Mouse (Mus musculus): ENCODE measurements around the gene Psmd1. TPM values are rescaled to one million over a fixed set of nuclear protein-coding genes. Genes with fewer than 3 reads are reported as not detected.
A peak's percentile ranks its signal among the peaks of the same experiment; 100 is the strongest.

Gene Psmd1
- polyA plus RNA-seq, 1 experiment from 2014 or later: 191 TPM

DNA sequence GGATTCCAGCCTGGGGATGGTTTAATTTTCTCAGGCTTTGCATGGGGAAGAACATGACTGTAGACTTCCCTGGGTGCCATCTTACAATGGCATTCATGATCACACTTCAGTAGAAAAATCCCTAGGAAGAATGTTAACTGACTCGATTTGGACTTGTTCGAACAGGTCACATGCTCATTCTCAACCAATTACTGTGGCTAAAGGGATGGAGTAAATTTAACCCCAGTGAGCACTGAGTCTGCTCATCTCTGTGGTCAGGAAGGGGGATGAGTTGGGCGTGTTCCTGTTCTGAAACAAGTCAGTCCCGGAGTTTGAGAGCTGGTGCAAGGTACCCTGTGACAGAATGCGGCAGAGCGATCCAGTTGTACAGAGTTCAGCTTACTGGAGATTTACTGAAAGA, 86.7 kb downstream of the Psmd1 start:
- no peak overlapping the region for H3K4me2 ChIP-seq
- no peak overlapping the region for H3K27ac ChIP-seq
- H3K27me3 ChIP-seq (replicated peaks): no peaks in the 10 kb centered on the region
- 84% methylated on average over 6 of the region's 6 CpGs for WGBS
- no peak overlapping the region for H3K4me3 ChIP-seq
- H3K9me3 ChIP-seq: no peaks in the 10 kb centered on the region
- no peaks in the 10 kb centered on the region for H3K36me3 ChIP-seq (replicated peaks)
- H3K4me1 ChIP-seq: peaks cover 15% of the 10 kb centered on the region
- ATAC-seq (replicated peaks): no peak
- no peak overlapping the region for H3K9ac ChIP-seq

DNA sequence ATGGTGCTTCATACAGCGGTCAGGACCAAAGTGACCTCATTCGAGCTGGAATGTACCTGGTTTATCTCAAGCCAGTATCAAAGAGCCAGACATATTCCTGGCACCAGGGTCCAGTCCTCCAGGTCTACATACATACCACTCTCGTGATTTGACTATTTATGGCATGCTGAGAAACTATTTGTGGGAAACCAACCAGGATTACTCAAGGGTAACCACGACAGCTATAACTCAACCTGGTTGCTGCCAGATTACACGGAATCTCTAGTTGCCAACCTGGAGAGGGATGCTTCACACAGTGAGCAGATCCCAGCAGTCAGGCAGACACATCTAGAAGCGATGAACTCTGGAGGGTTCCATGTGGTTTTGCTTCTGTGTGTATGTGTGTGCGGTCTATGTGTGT, 87.2 kb downstream of the Psmd1 start:
- Histone ChIP-seq H3K27ac (no peak overlapping the region), H3K4me2 (no peak overlapping the region), H3K9ac (no peak overlapping the region), H3K9me3 (no peaks in the 10 kb centered on the region), H3K36me3 (replicated peaks) (no peaks in the 10 kb centered on the region), H3K4me3 (no peak overlapping the region), H3K27me3 (replicated peaks) (no peaks in the 10 kb centered on the region), H3K4me1 (peaks cover 20% of the 10 kb centered on the region)
- no peak for ATAC-seq (replicated peaks)
- 89% methylated on average over 7 of the region's 7 CpGs for WGBS

DNA sequence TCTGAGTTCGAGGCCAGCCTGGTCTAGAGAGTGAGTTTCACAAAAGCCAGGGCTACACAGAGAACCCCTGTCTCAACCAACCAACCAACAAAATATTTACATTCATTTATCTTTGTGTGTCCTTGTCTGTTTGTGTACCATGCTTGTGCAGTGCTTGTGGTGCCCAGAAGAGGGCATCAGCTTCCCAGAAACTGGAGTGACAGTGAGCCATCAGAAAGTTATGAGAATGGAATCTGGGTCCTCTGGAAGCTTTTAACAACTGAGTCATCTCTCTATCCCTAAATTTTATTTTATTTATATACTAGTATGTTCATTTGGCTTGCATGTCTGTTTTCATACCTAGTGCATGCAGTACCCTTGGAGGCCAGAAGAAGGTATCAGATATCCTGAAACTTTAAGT, 88.4 kb downstream of the Psmd1 start:
- no peak overlapping the region for H3K27ac ChIP-seq
- H3K9ac ChIP-seq: no peak overlapping the region
- no peak overlapping the region for H3K4me2 ChIP-seq
- H3K4me3 ChIP-seq: no peak overlapping the region
- WGBS: 90% methylated on average over 1 of the region's 1 CpGs
- H3K4me1 ChIP-seq: peaks cover 22% of the 10 kb centered on the region
- H3K36me3 ChIP-seq (replicated peaks): no peaks in the 10 kb centered on the region
- ATAC-seq (replicated peaks): no peak
- no peaks in the 10 kb centered on the region for H3K27me3 ChIP-seq (replicated peaks)
- no peaks in the 10 kb centered on the region for H3K9me3 ChIP-seq

DNA sequence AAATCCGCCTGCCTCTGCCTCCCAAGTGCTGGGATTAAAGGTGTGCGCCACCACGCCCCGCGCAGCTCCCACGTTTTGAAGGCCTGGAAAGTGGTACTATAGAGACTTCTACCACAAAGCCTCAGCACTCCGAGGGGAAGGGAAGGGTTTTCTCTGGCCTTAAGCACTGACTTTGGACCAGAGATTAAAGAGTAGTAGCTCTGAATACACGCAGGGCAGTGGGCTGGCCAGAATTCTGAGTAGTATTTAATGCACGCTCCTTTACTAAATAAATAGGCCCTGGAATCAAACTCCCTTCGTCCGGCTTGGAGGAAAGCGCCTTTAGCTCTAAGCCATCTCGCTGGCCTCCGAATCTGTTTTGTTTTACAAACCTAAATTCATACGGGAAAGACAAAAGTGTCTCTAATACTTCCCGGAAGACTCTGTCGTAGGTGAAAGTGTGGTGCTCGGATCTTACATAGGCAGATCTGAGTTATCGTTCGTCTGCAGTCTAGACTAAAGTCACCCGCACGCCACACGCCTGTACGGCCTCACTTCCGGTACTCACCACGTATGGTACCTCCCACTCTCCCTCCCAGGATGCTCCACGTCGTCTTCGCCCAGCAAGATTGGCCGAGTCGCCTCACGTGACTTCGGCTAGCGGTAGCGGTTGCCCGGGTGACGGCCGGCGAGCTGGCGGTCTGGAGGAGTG, 90.1 kb downstream of the Psmd1 start, which contains the start of gene Armc9:
Gene Armc9, plus strand, starts transcription at position 648 of the 691 bp plus-strand sequence.
- Histone ChIP-seq H3K4me3 (peak within 1 kb of the TSS; percentile 84), H3K36me3 (replicated peaks) (no peaks in the 10 kb centered on the region; the same call in 1 of the 2 replicates), H3K27ac (peak within 1 kb of the TSS; percentile 80), H3K4me2 (peak within 1 kb of the TSS; percentile 61), H3K9me3 (no peaks in the 10 kb centered on the region), H3K27me3 (replicated peaks) (no peaks in the 10 kb centered on the region), H3K4me1 (peaks cover 22% of the 10 kb centered on the region), H3K9ac (peak within 1 kb of the TSS; percentile 72)
- ATAC-seq (replicated peaks): peak; percentile 100
- WGBS: 5% methylated on average over 40 of the region's 40 CpGs

DNA sequence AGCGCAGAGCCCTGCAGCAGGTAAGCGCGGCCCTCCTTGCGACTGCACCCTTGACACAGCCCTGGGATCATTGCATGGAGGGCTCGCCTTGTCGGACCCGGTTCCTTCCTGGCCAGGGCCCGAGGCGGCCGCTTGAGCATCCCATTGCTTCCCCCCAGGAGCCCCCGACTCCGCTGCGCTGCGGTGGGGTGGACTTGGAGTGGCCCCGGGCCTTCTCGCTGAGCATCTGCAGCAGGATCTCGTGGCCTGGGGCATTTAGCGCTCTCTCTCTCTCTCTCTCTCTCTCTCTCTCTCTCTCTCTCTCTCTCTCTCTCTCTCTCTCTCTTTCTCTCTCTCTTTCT, 90.6 kb downstream of the Psmd1 start:
- Histone ChIP-seq H3K27ac (peak overlapping the region; percentile 80), H3K9me3 (no peaks in the 10 kb centered on the region), H3K36me3 (replicated peaks) (no peaks in the 10 kb centered on the region; the same call in 1 of the 2 replicates), H3K4me3 (peak overlapping the region; percentile 84), H3K9ac (peak overlapping the region; percentile 72), H3K27me3 (replicated peaks) (no peaks in the 10 kb centered on the region), H3K4me2 (peak overlapping the region; percentile 61), H3K4me1 (peaks cover 22% of the 10 kb centered on the region)
- 0% methylated on average over 18 of the region's 18 CpGs for WGBS
- ATAC-seq (replicated peaks): no peak

DNA sequence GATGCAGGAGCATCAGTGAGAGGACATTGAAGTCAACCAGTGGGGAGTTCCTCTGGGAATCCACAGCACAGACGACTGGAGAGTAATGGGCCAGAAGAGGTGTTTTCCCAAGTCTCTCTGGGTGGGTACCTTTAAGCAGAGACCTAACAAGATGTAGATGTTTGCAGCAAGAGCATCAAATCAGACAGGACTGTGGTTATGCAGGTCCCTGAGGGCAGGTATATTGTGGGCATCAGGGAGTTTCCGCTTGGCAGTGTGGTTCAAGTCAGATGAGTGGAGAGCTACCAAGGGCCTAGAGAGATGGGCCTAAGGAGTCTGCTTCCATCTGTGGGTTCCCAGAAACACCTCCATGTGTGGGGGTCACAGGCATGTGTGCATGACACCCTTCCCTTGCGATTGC, 91.9 kb downstream of the Psmd1 start:
- ATAC-seq (replicated peaks): no peak
- H3K4me1 ChIP-seq: peaks cover 22% of the 10 kb centered on the region
- H3K36me3 ChIP-seq (replicated peaks): peaks cover 10% of the 10 kb centered on the region; the same call in 1 of the 2 replicates
- H3K27ac ChIP-seq: no peak overlapping the region
- H3K27me3 ChIP-seq (replicated peaks): no peaks in the 10 kb centered on the region
- no peaks in the 10 kb centered on the region for H3K9me3 ChIP-seq
- H3K9ac ChIP-seq: peak overlapping the region; percentile 9; the same call in 1 of the 2 replicates
- no peak overlapping the region for H3K4me3 ChIP-seq
- 0 out of 2 replicates have a peak overlapping the region, but pooled peaks have one; percentile 2 for H3K4me2 ChIP-seq
- WGBS: 88% methylated on average over 3 of the region's 3 CpGs

DNA sequence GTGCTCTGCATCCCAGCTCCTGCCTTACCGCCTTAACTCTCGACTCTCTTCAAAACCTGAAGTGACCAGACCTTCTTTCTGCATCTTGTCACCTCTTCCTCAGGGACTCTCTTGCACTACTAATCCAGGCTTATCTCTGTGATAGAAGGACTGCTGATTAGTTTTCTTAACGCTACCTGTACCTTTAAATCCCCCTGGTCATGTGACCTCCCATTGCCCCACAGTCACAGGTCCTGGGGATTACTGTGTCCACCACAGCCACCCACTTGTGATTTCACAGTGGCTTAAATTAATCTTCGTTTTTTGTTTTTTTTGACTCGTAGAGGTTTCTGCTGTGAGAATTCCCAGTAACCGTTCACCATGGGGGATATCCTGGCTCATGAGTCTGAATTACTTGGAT, 92.4 kb downstream of the Psmd1 start:
- peaks cover 22% of the 10 kb centered on the region for H3K4me1 ChIP-seq
- no peaks in the 10 kb centered on the region for H3K9me3 ChIP-seq
- no peak overlapping the region for H3K4me2 ChIP-seq
- no peak for ATAC-seq (replicated peaks)
- peaks cover 13% of the 10 kb centered on the region for H3K36me3 ChIP-seq (replicated peaks)
- H3K27me3 ChIP-seq (replicated peaks): no peaks in the 10 kb centered on the region
- no peak overlapping the region for H3K27ac ChIP-seq
- 88% methylated on average over 6 of the region's 6 CpGs for WGBS
- H3K4me3 ChIP-seq: no peak overlapping the region
- no peak overlapping the region for H3K9ac ChIP-seq

DNA sequence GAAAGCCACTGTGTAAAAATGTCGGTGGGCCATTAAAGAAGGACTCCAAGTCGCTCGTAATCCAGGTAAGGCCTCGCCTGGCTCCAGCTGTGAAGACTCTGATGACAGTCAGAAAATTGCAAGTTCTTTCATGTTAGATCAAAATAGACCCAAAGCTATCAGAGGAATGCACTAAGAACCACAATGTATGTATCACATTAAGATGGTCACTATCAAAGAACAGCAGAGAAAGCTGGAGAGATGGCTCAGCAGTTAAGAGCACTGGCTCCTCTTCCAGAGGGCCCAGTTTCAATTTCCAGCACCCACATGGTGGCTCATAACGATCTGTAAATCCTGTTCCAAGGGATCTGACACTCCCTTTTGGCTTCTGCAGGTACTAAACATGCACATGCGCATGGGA, 95.9 kb downstream of the Psmd1 start:
- Histone ChIP-seq H3K4me2 (no peak overlapping the region), H3K27ac (no peak overlapping the region), H3K4me1 (peaks cover 16% of the 10 kb centered on the region), H3K9ac (no peak overlapping the region), H3K36me3 (replicated peaks) (peaks cover 35% of the 10 kb centered on the region), H3K9me3 (no peaks in the 10 kb centered on the region), H3K27me3 (replicated peaks) (no peaks in the 10 kb centered on the region), H3K4me3 (no peak overlapping the region)
- 95% methylated on average over 6 of the region's 6 CpGs for WGBS
- no peak for ATAC-seq (replicated peaks)

DNA sequence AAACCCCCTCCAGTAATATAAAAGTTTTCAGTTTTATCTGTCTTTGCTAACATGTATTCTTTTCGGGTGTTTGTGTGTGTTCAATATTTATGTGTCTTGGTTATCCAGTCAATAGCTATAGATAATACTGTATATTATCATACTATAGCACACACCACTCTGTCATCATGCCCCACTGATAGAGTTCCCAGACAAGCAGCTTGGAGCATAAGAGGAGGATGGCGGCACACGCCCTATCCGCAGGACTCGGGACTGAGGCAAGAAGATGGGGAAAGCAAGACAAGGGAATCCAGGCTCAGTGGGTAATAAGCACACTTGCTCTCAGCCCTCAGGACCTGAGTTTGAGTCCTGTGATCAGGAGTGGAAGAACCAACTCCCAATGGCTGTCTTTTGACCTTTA, 96.3 kb downstream of the Psmd1 start:
- Histone ChIP-seq H3K27ac (no peak overlapping the region), H3K4me1 (peaks cover 12% of the 10 kb centered on the region), H3K9ac (no peak overlapping the region), H3K27me3 (replicated peaks) (no peaks in the 10 kb centered on the region), H3K9me3 (no peaks in the 10 kb centered on the region), H3K4me2 (no peak overlapping the region), H3K4me3 (no peak overlapping the region), H3K36me3 (replicated peaks) (peaks cover 39% of the 10 kb centered on the region)
- WGBS: 91% methylated on average over 5 of the region's 5 CpGs
- no peak for ATAC-seq (replicated peaks)

DNA sequence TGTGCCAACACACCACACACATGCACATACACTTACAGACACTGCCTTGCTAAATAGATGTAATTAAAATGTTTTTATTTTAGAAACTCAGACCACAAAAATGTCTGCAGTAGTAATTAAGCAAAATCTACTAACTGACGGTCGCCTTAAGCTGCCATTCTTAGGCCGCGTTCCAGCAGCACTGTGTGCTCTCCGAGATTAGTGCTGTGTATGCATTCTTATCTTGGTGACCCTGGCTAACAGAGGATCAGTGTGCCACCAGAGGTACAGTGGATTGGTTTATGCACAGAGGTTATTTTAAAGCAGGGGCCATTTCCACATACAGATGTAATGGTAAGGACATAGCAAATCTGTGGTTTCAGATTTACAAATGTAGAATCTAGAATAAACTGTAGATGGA, 96.9 kb downstream of the Psmd1 start:
- Histone ChIP-seq H3K4me1 (peaks cover 6% of the 10 kb centered on the region; the same call in 1 of the 2 replicates), H3K27me3 (replicated peaks) (no peaks in the 10 kb centered on the region), H3K36me3 (replicated peaks) (peaks cover 42% of the 10 kb centered on the region), H3K4me3 (no peak overlapping the region), H3K9ac (no peak overlapping the region), H3K27ac (no peak overlapping the region), H3K9me3 (no peaks in the 10 kb centered on the region), H3K4me2 (no peak overlapping the region)
- ATAC-seq (replicated peaks): no peak
- WGBS: 93% methylated on average over 5 of the region's 5 CpGs

DNA sequence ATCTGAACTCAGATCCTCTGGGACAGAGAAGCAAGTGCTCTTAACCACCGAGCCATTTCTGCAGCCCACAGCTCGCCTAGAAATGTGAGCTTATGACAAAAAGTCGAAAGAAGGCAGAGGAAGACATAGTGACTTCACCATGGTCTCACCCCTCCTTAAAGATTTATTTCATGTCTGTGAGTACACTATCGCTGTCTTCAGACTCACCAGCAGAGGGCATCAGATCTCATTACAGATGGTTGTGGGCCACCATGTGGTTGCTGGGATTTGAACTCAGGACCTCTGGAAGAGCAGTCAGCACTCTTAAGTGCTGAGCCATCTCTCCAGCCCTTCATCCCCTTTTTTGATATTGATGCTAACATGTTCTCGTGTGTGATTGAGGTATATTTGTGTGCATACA, 110.4 kb downstream of the Psmd1 start:
- H3K9ac ChIP-seq: no peak overlapping the region
- ATAC-seq (replicated peaks): no peak
- no peaks in the 10 kb centered on the region for H3K9me3 ChIP-seq
- no peak overlapping the region for H3K27ac ChIP-seq
- WGBS: 97% methylated on average over 5 of the region's 5 CpGs
- no peaks in the 10 kb centered on the region for H3K27me3 ChIP-seq (replicated peaks)
- peaks cover 34% of the 10 kb centered on the region for H3K36me3 ChIP-seq (replicated peaks)
- no peak overlapping the region for H3K4me2 ChIP-seq
- no peaks in the 10 kb centered on the region for H3K4me1 ChIP-seq
- no peak overlapping the region for H3K4me3 ChIP-seq

DNA sequence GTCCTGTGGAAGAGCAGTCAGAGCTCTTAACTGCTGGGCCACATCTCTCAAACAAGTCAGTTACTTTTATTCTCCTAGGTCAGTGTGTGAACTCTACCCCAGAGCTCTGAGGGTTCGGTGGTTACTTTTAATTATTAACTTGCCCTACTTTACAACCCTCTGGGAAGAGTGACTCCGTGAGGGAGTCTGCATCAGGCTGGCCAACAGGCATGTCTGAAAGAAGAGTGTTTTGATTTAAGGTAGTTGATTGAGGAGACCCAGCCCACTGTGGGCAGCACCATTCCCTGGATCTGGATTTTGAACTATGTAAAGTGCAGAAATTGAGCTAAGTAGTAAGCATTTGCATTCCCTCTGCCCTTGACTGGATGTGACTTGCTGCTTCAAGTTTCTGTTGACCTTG, 111.9 kb downstream of the Psmd1 start:
- no peak for ATAC-seq (replicated peaks)
- WGBS: 93% methylated on average over 2 of the region's 2 CpGs
- H3K9ac ChIP-seq: no peak overlapping the region
- peaks cover 34% of the 10 kb centered on the region for H3K36me3 ChIP-seq (replicated peaks)
- no peaks in the 10 kb centered on the region for H3K9me3 ChIP-seq
- no peak overlapping the region for H3K4me2 ChIP-seq
- no peak overlapping the region for H3K27ac ChIP-seq
- H3K4me1 ChIP-seq: no peaks in the 10 kb centered on the region
- no peaks in the 10 kb centered on the region for H3K27me3 ChIP-seq (replicated peaks)
- no peak overlapping the region for H3K4me3 ChIP-seq
